Mouse (Mus musculus): ENCODE data around the gene Cmtr1. TPM values are rescaled to one million over a fixed set of nuclear protein-coding genes. Genes with fewer than 3 reads are reported as not detected.
"Not testable (repeated sequence)": the region's sequence is repeated elsewhere in the genome, so short reads cannot be mapped to it uniquely, and the experiment has no call there.

Gene Cmtr1
- polyA plus RNA-seq, 2 experiments from 2014 or later = 68.2 to 93.5 TPM

- ATAC-seq = no peak
Observed at GRCm38 (mm10) chr17:29706981-29707545, 46.7 kb downstream of the Cmtr1 start.

DNA sequence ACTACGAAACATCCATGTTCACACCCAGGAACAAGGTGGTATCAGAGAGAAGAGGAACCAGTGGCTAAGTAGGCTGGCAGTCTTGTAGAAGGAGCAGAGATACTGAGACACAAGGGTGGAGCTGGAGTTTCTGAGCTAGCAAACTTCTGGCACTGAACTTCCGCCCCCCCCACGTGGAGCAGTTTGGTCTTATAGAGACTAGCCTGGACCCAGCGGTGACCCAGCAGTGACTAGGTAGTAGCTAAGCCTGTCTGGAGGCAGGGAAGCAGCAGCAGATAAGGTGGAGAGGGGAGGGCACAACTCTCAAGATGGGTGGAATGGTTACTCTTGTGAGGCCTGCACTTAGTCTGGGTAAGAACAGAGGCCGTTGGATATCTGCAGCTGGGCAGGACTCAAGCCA, 48.4 kb downstream of the Cmtr1 start:
- ATAC-seq = no peak

DNA sequence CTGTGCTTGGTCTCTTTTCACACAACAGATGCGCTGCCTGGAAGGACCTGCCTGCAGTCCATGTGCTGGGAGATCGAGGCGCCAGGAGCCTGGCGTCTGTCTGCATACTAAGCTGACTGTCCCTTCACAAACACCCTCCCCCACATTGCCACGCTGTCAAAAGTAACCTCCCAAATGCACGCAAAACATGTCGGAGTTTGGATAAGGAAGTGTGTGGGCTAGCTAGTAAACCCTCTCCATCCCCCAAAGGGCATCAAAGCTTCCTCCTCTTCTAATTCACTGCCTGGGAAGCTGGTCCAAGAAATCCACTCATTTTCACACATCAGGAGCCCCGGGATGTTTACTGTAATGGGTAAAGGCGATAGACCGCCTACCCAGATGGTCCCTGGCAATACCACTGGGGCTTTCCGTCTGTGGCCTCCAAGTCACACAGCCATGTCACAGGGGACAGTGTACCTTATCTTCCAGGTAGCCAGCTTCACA, 50.2 kb downstream of the Cmtr1 start:
- no peak for ATAC-seq

- ATAC-seq = no peak
Observed at GRCm38 (mm10) chr17:29711076-29711744, 50.8 kb downstream of the Cmtr1 start.

- ATAC-seq = no peak
Observed at GRCm38 (mm10) chr17:29711745-29712431, 51.5 kb downstream of the Cmtr1 start.

- ATAC-seq = no peak
Observed at GRCm38 (mm10) chr17:29712565-29712964, 52.2 kb downstream of the Cmtr1 start.

GRCm38 (mm10) chr17:29713734-29714133, 53.3 kb downstream of the Cmtr1 start:
- ATAC-seq = not testable (repeated sequence)

GRCm38 (mm10) chr17:29716732-29717445, 56.5 kb downstream of the Cmtr1 start, which contains the start of gene Ccdc167:
TSS of gene Ccdc167 (minus strand) at chr17:29717044.
- ATAC-seq = peak; percentile 97

GRCm38 (mm10) chr17:29718660-29719059, 58.3 kb downstream of the Cmtr1 start:
- no peak for ATAC-seq

GRCm38 (mm10) chr17:29719628-29720575, 59.5 kb downstream of the Cmtr1 start:
- ATAC-seq = no peak

DNA sequence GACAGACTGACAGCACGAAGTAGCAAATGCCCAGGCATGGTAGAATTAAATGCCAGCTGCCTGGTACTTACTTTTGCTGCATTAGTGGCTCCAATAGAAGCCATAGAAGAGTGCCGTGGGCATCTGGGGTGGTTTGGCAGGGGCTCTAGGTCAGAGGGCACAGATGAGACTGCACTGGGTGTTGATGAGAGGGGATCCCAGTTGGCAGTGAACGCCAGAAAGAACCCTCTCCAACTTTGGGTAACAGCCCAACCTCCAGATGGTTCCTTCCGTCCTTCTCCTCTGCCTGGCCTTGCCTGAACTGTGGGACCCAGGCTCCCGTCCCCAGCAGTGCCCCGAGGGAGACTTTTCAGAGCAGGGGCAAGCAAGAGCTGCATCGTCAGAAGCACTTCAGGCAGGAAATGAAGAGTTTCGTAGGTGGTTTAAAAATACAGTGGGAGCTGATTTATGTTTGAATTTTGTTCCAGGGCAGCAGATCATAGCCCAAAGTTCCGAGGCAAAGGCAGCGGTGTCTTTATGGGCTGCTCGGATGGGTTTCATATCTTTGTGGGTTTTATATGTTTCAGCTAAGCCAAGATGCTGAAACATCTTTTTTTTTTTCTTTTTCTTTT, 60.5 kb downstream of the Cmtr1 start:
- no peak for ATAC-seq

GRCm38 (mm10) chr17:29724610-29725009, 64.2 kb downstream of the Cmtr1 start:
- no peak for ATAC-seq

GRCm38 (mm10) chr17:29725027-29725620, 64.7 kb downstream of the Cmtr1 start:
- ATAC-seq = no peak

DNA sequence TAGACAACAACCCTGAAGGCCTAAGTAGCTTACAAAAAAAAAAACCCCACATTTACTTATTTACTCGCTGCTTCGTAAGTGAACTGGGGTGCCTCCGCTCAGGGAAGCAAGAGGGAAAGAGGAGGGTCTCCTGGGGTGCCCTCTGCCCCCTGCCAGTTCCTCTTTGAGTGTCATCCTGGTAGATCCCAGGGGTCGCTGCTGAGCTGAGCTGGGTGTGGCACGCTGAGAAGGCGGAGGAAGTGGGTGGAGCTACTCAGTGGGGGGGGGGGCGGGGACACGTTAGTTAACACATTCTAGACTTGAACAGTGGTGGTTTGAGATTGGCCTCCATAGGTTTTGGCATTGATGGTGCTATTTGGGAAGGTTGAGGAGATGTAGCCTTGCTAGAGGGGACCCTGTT, 67.7 kb downstream of the Cmtr1 start:
- no peak for ATAC-seq

DNA sequence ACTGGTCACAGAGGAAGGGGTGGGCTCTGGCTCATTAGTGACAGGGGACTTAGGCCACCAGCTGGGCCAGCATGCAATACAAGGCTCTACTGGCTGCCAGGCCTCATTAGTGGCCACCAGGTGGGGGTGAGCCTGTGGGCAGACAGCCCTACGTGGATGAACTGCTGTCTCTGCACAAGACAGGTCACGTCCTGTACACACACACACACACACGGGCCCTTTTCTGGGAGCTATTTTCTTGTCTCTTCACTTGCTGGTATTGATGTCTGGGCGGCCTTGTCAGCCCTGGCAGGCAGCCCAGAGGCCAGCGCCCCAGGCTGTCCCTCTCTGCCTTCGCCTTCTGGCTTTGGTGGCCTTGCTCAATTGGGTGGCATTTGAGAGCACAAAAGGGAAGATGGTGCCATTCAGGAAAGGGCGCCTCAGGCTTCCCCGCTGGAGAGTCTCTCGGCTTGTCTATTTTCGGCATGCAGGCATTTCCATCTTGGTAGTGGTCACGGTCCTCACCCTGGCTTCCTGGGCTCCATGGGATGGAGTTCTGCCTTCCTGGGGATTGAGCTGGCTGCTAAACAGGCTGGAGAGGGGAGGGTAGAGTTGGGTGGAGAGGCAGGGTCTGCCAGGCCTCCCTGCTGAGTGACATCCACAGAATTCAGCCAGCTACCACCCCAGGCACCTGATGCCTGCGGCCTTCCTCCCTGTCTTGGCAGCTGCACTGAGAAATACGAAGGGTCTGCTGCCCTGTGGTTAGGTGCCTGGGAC, 70.3 kb downstream of the Cmtr1 start:
- no peak for ATAC-seq

DNA sequence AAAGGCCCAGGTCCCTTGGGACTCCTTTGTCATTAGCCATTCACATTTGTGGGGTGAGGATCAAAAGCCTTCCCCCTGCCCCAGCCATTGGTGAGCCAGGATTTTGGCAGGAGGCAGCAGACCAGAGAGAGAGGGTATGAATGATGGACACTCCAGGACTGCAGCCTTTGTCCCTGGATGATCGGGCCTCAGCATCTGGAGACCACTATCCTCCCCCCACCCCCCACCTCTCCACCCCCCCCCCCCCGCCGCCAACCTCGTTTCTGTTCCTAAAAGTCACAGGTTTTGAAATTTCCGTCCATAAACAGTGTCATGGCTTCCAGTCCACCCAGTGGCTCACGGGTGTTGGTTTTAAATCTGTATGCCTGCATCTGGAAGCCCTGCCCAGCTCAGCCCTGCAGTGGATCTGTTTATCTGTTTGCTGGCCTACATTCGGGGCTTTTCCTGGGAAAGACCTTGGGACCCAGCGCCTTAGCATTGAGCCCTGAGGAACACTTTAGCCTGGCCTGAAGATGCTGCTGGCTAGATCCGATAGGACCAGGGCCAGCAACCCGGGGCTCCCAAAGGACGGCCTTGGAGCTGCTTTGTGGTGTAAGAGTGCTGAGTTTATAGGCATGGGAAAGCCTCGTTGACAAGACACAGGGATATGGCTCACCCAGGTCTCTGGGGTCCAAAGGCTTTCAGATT, 71.0 kb downstream of the Cmtr1 start:
- no peak for ATAC-seq

GRCm38 (mm10) chr17:29731953-29732325, 71.5 kb downstream of the Cmtr1 start:
- ATAC-seq = no peak

DNA sequence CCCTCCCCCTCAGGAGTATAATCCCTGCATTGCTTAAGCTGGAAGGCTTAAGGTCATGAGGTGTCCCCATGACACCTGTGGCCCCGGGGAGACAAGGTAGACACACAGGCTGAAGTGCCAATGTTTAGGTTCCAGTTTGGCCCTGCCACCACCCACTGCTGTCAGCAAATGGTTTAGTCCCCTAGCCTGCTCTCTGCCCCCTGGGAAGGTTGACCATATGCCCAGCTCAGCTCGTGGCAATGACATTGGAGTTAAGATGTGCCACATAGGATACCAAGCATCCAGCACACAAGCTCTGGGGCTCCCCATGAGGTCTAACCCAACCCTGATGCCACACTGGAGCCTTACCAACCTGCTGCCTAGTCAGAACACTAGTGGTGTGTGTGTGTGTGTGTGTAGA, 72.1 kb downstream of the Cmtr1 start:
- ATAC-seq = no peak

- ATAC-seq = no peak
Observed at GRCm38 (mm10) chr17:29736448-29737014, 76.1 kb downstream of the Cmtr1 start.
